Mouse (Mus musculus): Measurements from ENCODE around the gene Tmem11. TPM values are rescaled to one million over a fixed set of nuclear protein-coding genes. Genes with fewer than 3 reads are reported as not detected.

Gene Tmem11
- total RNA-seq, 1 experiment: 50.0 TPM

DNA sequence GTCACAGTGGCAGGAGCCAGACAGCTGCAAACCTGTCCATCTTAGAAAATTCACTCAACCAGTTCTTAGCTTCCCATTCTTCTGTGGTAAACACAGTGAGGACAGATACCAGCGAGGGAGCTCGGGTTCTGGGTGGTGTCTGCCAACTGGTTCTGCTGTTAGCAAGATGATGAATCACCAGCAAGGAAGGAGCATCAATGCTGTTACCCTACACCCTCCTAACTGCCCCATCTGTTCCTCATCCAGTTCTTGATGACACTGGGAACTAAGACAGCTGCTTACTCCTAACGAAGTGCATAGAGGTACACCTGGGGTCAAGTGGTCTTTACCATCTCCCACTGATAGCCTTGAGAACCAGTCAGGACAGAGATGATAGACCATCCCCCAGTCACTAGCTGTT is 22.5 kb downstream of the Tmem11 start:
- no peak for TF ChIP-seq CHD2 (IDR thresholded peaks at IDR 0.05; ENCODE audit: low read depth, low read length)
- no peak for TF ChIP-seq MAFK (IDR thresholded peaks at IDR 0.05; ENCODE audit: insufficient read depth, low read depth, low read length)
- TF ChIP-seq ZNF384 (IDR thresholded peaks at IDR 0.05; ENCODE audit: low read depth, low read length): no peak
- TF ChIP-seq HCFC1 (IDR thresholded peaks at IDR 0.05; ENCODE audit: borderline replicate concordance, insufficient read depth, low read length): no peak
- no peak for TF ChIP-seq ZC3H11A (IDR thresholded peaks at IDR 0.05; ENCODE audit: borderline replicate concordance, low read depth, low read length)
- Histone ChIP-seq H3K27ac (ENCODE audit: insufficient read depth, low read depth, low read length, poor library complexity, severe bottlenecking) (no peak overlapping the region), H3K4me1 (ENCODE audit: control insufficient read depth in 2 of 2, insufficient read depth in 2 of 2, low read length in 2 of 2, poor library complexity in 1 of 2) (no peaks in the 10 kb centered on the region; a peak in 1 of 4 replicates), H3K9ac (ENCODE audit: insufficient read depth, low read depth, low read length, poor library complexity, severe bottlenecking) (no peak overlapping the region), H3K9me3 (ENCODE audit: control insufficient read depth, insufficient read depth, low read depth, low read length) (no peaks in the 10 kb centered on the region), H3K36me3 (ENCODE audit: control insufficient read depth, insufficient read depth, low read length, poor library complexity, severe bottlenecking) (peaks cover 47% of the 10 kb centered on the region), H3K4me3 (ENCODE audit: insufficient read depth in 1 of 2, low read depth in 1 of 2, low read length in 2 of 2, poor library complexity in 1 of 2, severe bottlenecking in 1 of 2) (no peak overlapping the region)
- in situ Hi-C loops (cut with MboI; ENCODE audit: low sequenced_read_pairs in 2 of 2, unreplicated experiment in 2 of 2): no loop called here
- DNase-seq (ENCODE audit: low read depth, low spot score): no peak

DNA sequence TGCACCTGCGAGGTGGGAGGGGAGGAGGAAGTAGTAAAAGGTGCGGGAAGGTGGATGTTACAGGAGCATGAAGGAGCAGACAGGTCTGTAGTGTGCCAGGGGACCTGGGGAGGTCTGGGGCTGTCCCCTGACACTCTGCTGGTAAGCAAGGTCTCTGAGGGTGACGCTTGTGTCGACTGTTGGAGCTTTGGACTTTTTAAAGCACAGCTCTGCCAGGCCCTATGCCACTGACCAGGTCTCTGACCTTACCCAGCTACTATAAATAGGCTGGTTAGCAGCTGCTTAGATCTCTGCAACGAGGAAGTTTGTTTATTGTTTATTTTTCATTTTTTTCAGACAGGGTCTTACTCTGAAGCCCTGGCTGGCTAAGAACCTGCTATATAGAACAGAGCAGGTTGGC is 33.7 kb downstream of the Tmem11 start:
- in situ Hi-C loops (cut with MboI; ENCODE audit: low sequenced_read_pairs in 2 of 2, unreplicated experiment in 2 of 2): no loop called here
- Histone ChIP-seq H3K9ac (ENCODE audit: insufficient read depth, low read depth, low read length, poor library complexity, severe bottlenecking) (no peak overlapping the region), H3K4me1 (ENCODE audit: control insufficient read depth in 2 of 2, insufficient read depth in 2 of 2, low read length in 2 of 2, poor library complexity in 1 of 2) (peaks cover 0 to 13% of the 10 kb centered on the region in 2 experiments; a peak in 2 of 4 replicates), H3K36me3 (ENCODE audit: control insufficient read depth, insufficient read depth, low read length, poor library complexity, severe bottlenecking) (peaks cover 28% of the 10 kb centered on the region), H3K27ac (ENCODE audit: insufficient read depth, low read depth, low read length, poor library complexity, severe bottlenecking) (no peak overlapping the region), H3K9me3 (ENCODE audit: control insufficient read depth, insufficient read depth, low read depth, low read length) (no peaks in the 10 kb centered on the region), H3K4me3 (ENCODE audit: insufficient read depth in 1 of 2, low read depth in 1 of 2, low read length in 2 of 2, poor library complexity in 1 of 2, severe bottlenecking in 1 of 2) (no peak overlapping the region)
- TF ChIP-seq CHD2 (IDR thresholded peaks at IDR 0.05; ENCODE audit: low read depth, low read length) (no peak), MAFK (IDR thresholded peaks at IDR 0.05; ENCODE audit: insufficient read depth, low read depth, low read length) (no peak), ZNF384 (IDR thresholded peaks at IDR 0.05; ENCODE audit: low read depth, low read length) (no peak), ZC3H11A (IDR thresholded peaks at IDR 0.05; ENCODE audit: borderline replicate concordance, low read depth, low read length) (no peak), HCFC1 (IDR thresholded peaks at IDR 0.05; ENCODE audit: borderline replicate concordance, insufficient read depth, low read length) (no peak)
- DNase-seq (ENCODE audit: low read depth, low spot score): no peak

DNA sequence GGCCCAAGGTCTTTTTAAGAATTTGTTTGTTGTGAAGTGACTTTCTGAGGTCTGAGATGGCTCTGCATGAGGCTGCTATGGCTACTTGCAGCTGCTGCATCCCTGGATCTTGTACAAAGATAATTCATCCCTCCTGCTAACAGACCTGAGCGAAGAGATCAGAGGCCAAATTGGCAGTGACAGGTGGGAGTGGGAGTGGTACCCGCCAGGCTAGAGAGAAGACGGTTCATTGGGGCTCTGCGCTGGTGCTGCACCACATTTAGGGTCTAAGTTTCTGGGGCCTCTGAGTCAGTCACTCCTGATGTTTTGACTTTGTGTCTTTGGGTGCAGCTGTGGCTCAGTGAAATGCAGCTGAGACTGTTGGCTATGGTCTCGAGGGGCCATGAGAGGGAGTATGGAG is 35.7 kb downstream of the Tmem11 start:
- DNase-seq (ENCODE audit: low read depth, low spot score): no peak
- H3K4me3 ChIP-seq (ENCODE audit: insufficient read depth in 1 of 2, low read depth in 1 of 2, low read length in 2 of 2, poor library complexity in 1 of 2, severe bottlenecking in 1 of 2): no peak overlapping the region
- no peak overlapping the region for H3K27ac ChIP-seq (ENCODE audit: insufficient read depth, low read depth, low read length, poor library complexity, severe bottlenecking)
- peaks cover 0 to 15% of the 10 kb centered on the region in 2 experiments; a peak in 2 of 4 replicates for H3K4me1 ChIP-seq (ENCODE audit: control insufficient read depth in 2 of 2, insufficient read depth in 2 of 2, low read length in 2 of 2, poor library complexity in 1 of 2)
- no peak overlapping the region for H3K9ac ChIP-seq (ENCODE audit: insufficient read depth, low read depth, low read length, poor library complexity, severe bottlenecking)
- no peak for TF ChIP-seq CHD2 (IDR thresholded peaks at IDR 0.05; ENCODE audit: low read depth, low read length)
- no peak for TF ChIP-seq ZC3H11A (IDR thresholded peaks at IDR 0.05; ENCODE audit: borderline replicate concordance, low read depth, low read length)
- no peak for TF ChIP-seq ZNF384 (IDR thresholded peaks at IDR 0.05; ENCODE audit: low read depth, low read length)
- TF ChIP-seq HCFC1 (IDR thresholded peaks at IDR 0.05; ENCODE audit: borderline replicate concordance, insufficient read depth, low read length): no peak
- no peak for TF ChIP-seq MAFK (IDR thresholded peaks at IDR 0.05; ENCODE audit: insufficient read depth, low read depth, low read length)
- no peaks in the 10 kb centered on the region for H3K9me3 ChIP-seq (ENCODE audit: control insufficient read depth, insufficient read depth, low read depth, low read length)
- H3K36me3 ChIP-seq (ENCODE audit: control insufficient read depth, insufficient read depth, low read length, poor library complexity, severe bottlenecking): peaks cover 19% of the 10 kb centered on the region
- in situ Hi-C loops (cut with MboI; ENCODE audit: low sequenced_read_pairs in 2 of 2, unreplicated experiment in 2 of 2): no loop called here

DNA sequence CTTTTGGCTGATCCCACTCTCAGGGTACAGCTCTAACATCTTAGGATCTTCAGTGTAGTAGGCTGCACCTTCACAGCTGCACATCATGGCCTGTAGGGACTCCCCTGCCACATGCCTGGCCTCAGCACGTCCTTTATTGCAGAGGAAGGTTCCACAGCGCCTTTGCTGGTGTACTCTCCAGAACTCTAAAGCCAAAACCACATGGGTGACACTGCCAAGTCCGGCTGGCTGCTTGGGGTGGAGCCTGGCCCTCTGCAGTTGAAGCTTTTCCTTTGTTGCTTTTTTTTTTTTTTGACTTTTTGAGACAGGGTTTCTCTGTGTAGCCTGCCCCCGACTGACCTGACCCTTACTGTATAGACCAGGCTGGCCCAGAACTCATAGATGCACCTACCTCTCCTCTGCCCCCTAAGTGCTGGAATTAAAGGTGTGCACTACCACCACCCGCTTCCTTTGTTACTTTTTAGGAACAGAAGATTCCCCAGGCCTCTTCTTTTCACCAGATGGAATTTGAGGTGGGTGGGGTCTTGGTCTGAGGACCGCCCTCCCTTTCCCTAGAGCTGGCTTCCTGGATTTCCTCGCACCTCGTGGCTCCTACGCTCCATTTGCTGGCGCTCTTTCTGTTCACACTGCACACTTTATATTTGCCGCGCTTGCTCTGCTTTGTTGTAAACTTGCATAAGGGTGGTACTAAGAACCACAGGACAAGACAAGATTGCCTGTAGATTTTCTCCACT is 37.4 kb downstream of the Tmem11 start:
- peaks cover 13% of the 10 kb centered on the region for H3K36me3 ChIP-seq (ENCODE audit: control insufficient read depth, insufficient read depth, low read length, poor library complexity, severe bottlenecking)
- no peaks in the 10 kb centered on the region for H3K9me3 ChIP-seq (ENCODE audit: control insufficient read depth, insufficient read depth, low read depth, low read length)
- peak; percentile 68 for DNase-seq (ENCODE audit: low read depth, low spot score)
- peak; percentile 95 for TF ChIP-seq ZNF384 (IDR thresholded peaks at IDR 0.05; ENCODE audit: low read depth, low read length)
- no peak for TF ChIP-seq CHD2 (IDR thresholded peaks at IDR 0.05; ENCODE audit: low read depth, low read length)
- peak overlapping the region; percentile 58; the same call in 1 of the 2 replicates for H3K27ac ChIP-seq (ENCODE audit: insufficient read depth, low read depth, low read length, poor library complexity, severe bottlenecking)
- in situ Hi-C loops (cut with MboI; ENCODE audit: low sequenced_read_pairs in 2 of 2, unreplicated experiment in 2 of 2): no loop called here
- peak overlapping the region in 1 of 2 experiments; percentile 10; a peak in 2 of 4 replicates for H3K4me3 ChIP-seq (ENCODE audit: insufficient read depth in 1 of 2, low read depth in 1 of 2, low read length in 2 of 2, poor library complexity in 1 of 2, severe bottlenecking in 1 of 2)
- H3K9ac ChIP-seq (ENCODE audit: insufficient read depth, low read depth, low read length, poor library complexity, severe bottlenecking): peak overlapping the region; percentile 51; the same call in 1 of the 2 replicates
- H3K4me1 ChIP-seq (ENCODE audit: control insufficient read depth in 2 of 2, insufficient read depth in 2 of 2, low read length in 2 of 2, poor library complexity in 1 of 2): peaks cover 0 to 21% of the 10 kb centered on the region in 2 experiments; a peak in 2 of 4 replicates
